Mouse (Mus musculus) liver, embryonic 11.5 days (tissue): ENCODE data around the gene Ccdc185. TPM values are rescaled to one million over a fixed set of nuclear protein-coding genes. Genes with fewer than 3 reads are reported as not detected.

Experiments
- ATAC-seq: fragments of 200-750 bp; cut with Nextera tagmentation; replicated peaks from 2 replicates; pipeline ENCODE4 v1.8.0; 2017; ENCODE audit warnings: moderate number of reproducible peaks, mild to moderate bottlenecking, moderate TSS enrichment, moderate library complexity; ENCODE audit not compliant: low FRiP score
- DNase-seq: peaks from one replicate; pipeline ENCODE4 v3.0.0-alpha.2; 2017; ENCODE audit warnings: low spot score
- H3K27ac ChIP-seq: fragments of 300-500 bp; sonication (generic); 2 replicates; pipeline ENCODE4 v1.5.1; 2014; ENCODE audit warnings: mild to moderate bottlenecking, low read depth, low read length, control low read depth
- H3K27me3 ChIP-seq: fragments of 300-500 bp; sonication (generic); replicated peaks from 2 replicates; pipeline ENCODE4 v1.6.1; 2014; ENCODE audit warnings: low read length, mixed read lengths; ENCODE audit not compliant: control insufficient read depth, insufficient read depth
- H3K36me3 ChIP-seq: fragments of 300-500 bp; sonication (generic); 2 replicates; pipeline ENCODE4 v1.6.1; 2014; ENCODE audit warnings: mild to moderate bottlenecking, low read length, moderate library complexity, mixed read lengths; ENCODE audit not compliant: control insufficient read depth, insufficient read depth
- H3K4me1 ChIP-seq: fragments of 300-500 bp; sonication (generic); replicated peaks from 2 replicates; pipeline ENCODE4 v1.6.1; 2014; ENCODE audit warnings: low read length, mixed read lengths; ENCODE audit not compliant: control insufficient read depth, insufficient read depth
- H3K4me2 ChIP-seq: fragments of 300-500 bp; sonication (generic); 2 replicates; pipeline ENCODE4 v1.6.1; 2014; ENCODE audit warnings: mild to moderate bottlenecking, control low read depth, moderate library complexity
- H3K4me3 ChIP-seq: fragments of 300-500 bp; sonication (generic); 2 replicates; pipeline ENCODE4 v1.5.1; 2014; ENCODE audit warnings: low read depth, low read length, control low read depth
- H3K9ac ChIP-seq: fragments of 300-500 bp; sonication (generic); 2 replicates; pipeline ENCODE4 v1.6.1; 2014; ENCODE audit warnings: low read depth, low read length, control low read depth
- H3K9me3 ChIP-seq: fragments of 300-500 bp; sonication (generic); 2 replicates; pipeline ENCODE4 v1.6.1; 2016; ENCODE audit warnings: low read length, inconsistent platforms, mixed read lengths; ENCODE audit not compliant: control insufficient read depth
- WGBS: fragments of 180-500 bp; shearing (Covaris S2); extraction: QIAGEN DNeasy Blood & Tissue Kit; methylation state at CpG from one replicate; pipeline ENCODE4 v1.1.7; 2014; 5-methylcytosine and 5-hydroxymethylcytosine counted together
- polyA plus RNA-seq: library from polyadenylated mRNA; unstranded; fragments of >200 nt; fragmentation: Nextera tagmentation; extraction: Ambion mirVana; gene quantifications from 2 replicates; pipeline ENCODE4 v1.2.1, GENCODE M21; 2014

Gene Ccdc185
- polyA plus RNA-seq, 1 experiment from 2014 or later, result not detected

DNA sequence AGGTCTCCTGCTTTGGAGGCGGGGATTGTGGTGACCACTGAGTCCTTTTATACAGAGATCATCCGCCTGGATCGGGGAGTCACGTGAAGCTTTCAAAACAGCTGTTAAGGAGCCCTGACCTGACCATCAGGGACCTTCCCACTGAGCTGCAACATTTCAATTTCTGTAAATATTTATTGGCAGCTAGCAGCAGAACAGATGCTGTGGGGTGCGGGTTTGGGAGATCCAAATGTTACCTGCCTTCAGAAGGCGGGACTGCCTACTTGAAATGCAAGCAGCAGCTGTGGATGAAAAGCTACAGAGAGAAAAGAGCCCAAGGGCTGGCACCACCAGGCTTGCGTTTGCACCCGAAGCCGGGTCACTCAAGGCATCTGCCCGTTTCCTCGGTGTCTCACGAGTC, 21.4 kb downstream of the Ccdc185 start:
- 59% methylated on average over 12 of the region's 12 CpGs for WGBS
- Histone ChIP-seq H3K4me3 (no peak overlapping the region), H3K27me3 (no peaks in the 10 kb centered on the region), H3K27ac (no peak overlapping the region), H3K9ac (no peak overlapping the region), H3K4me1 (no peaks in the 10 kb centered on the region), H3K9me3 (no peaks in the 10 kb centered on the region), H3K36me3 (no peaks in the 10 kb centered on the region), H3K4me2 (no peak overlapping the region)
- ATAC-seq, result no peak
- DNase-seq, result no peak

- Histone ChIP-seq H3K27ac (no peak overlapping the region), H3K36me3 (no peaks in the 10 kb centered on the region), H3K9ac (no peak overlapping the region), H3K9me3 (no peaks in the 10 kb centered on the region), H3K4me3 (no peak overlapping the region), H3K4me2 (no peak overlapping the region), H3K27me3 (no peaks in the 10 kb centered on the region), H3K4me1 (no peaks in the 10 kb centered on the region)
- DNase-seq, result no peak
- WGBS, result 77% methylated on average over 6 of the region's 6 CpGs
- ATAC-seq, result no peak
Measured at GRCm38 (mm10) chr1:182714236-182714935, 34.6 kb downstream of the Ccdc185 start.

GRCm38 (mm10) chr1:182711360-182711933, 37.5 kb downstream of the Ccdc185 start:
- Histone ChIP-seq H3K9me3 (peaks cover 7% of the 10 kb centered on the region; the same call in 1 of the 2 replicates), H3K4me1 (no peaks in the 10 kb centered on the region), H3K4me3 (no peak overlapping the region), H3K27ac (no peak overlapping the region), H3K36me3 (no peaks in the 10 kb centered on the region), H3K9ac (no peak overlapping the region), H3K4me2 (no peak overlapping the region), H3K27me3 (no peaks in the 10 kb centered on the region)
- WGBS, result 34% methylated on average over 7 of the region's 7 CpGs
- DNase-seq, result no peak
- no peak for ATAC-seq

GRCm38 (mm10) chr1:182707459-182707858, 41.5 kb downstream of the Ccdc185 start:
- ATAC-seq (no peak), DNase-seq (no peak)
- no peak overlapping the region for H3K4me2 ChIP-seq
- 83% methylated on average over 4 of the region's 4 CpGs for WGBS
- no peak overlapping the region for H3K9ac ChIP-seq
- H3K4me1 ChIP-seq, result no peaks in the 10 kb centered on the region
- H3K9me3 ChIP-seq, result peaks cover 7% of the 10 kb centered on the region; the same call in 1 of the 2 replicates
- H3K27ac ChIP-seq, result no peak overlapping the region
- no peaks in the 10 kb centered on the region for H3K36me3 ChIP-seq
- no peak overlapping the region for H3K4me3 ChIP-seq
- H3K27me3 ChIP-seq, result no peaks in the 10 kb centered on the region

DNA sequence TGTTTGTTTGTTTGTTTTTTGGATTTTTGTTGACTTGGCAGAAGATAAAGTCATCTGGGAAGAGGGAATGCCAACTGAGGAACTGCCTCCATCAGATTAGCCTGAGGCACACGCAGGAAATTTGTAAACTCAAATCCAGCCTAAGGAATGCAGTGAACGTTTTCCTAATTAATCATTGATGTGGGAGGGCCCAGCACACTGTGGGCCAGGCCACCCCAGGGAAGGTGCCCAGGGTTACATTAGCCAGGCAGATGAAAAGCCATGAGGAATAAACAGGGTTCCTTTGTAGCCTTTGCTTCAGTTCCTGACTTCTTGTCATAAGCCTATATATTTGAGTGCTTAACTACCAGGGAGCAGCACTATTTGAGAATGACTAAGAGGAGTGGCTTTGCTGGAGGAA, 44.1 kb downstream of the Ccdc185 start:
- H3K9ac ChIP-seq, result no peak overlapping the region
- no peak overlapping the region for H3K27ac ChIP-seq
- no peak overlapping the region for H3K4me2 ChIP-seq
- no peak for ATAC-seq
- H3K4me3 ChIP-seq, result no peak overlapping the region
- H3K9me3 ChIP-seq, result peaks cover 7% of the 10 kb centered on the region; the same call in 1 of the 2 replicates
- no peak for DNase-seq
- peaks cover 4% of the 10 kb centered on the region; the same call in 1 of the 2 replicates for H3K4me1 ChIP-seq
- WGBS, result 38% methylated on average over 2 of the region's 2 CpGs
- H3K36me3 ChIP-seq, result no peaks in the 10 kb centered on the region
- H3K27me3 ChIP-seq, result no peaks in the 10 kb centered on the region

DNA sequence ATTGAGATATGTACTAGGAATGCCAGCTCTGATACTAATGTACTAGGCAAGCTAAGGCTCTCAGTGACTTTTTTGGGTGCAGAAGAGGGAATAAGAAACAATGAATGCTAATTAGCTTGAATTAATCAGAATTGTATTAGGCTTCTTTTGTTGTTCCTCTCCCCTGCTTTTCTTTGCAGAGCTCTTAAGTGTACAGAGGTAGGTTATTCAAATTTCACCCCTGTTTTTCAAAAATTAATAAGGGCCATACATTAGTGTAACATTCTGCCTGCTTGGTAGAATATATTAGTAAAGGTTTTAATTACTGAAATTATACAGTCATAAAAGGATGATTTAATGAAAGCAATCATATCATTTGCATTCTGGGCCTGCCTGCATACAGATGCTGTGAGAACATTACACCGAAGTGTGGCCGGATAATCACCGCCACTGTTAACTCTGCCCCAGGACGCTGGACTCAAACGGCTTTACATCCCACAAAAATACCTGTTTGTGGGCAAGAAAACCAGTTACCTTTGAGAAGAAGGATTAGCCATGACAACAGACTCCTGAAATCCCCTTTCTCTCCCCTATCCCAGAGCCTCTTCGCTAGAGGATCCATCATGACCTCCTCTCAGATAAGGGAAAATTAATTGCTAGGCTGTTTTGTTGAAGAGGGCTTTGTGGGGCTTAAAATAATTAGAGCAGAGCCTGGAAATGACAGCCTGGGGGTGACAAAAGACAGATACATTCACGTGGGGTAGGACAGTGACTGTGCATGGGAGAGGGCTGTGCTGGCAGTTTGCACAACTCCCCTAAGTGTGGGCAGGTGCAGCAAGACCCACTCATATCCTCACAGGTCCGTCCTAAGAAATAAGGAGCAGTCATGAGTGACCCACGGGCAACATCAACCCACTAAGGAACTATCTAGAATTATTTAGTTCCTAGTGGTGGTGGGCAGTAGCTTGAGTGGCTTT, 49.3 kb downstream of the Ccdc185 start:
- WGBS, result 61% methylated on average over 9 of the region's 9 CpGs
- no peaks in the 10 kb centered on the region for H3K9me3 ChIP-seq
- H3K36me3 ChIP-seq, result no peaks in the 10 kb centered on the region
- H3K9ac ChIP-seq, result no peak overlapping the region
- H3K27ac ChIP-seq, result no peak overlapping the region
- DNase-seq (no peak), ATAC-seq (no peak)
- peaks cover 4% of the 10 kb centered on the region; the same call in 1 of the 2 replicates for H3K4me1 ChIP-seq
- no peak overlapping the region for H3K4me2 ChIP-seq
- H3K27me3 ChIP-seq, result no peaks in the 10 kb centered on the region
- H3K4me3 ChIP-seq, result no peak overlapping the region

Other genes starting within 250 kb of the Ccdc185 start
- gene Capn2, start 231.6 kb downstream of the Ccdc185 start, polyA plus RNA-seq, result 49.5 and 51.4 TPM in 2 replicates
- gene Capn8, start 184.2 kb downstream of the Ccdc185 start, polyA plus RNA-seq, result not detected in 2 replicates
- gene Susd4, start 14.7 kb upstream of the Ccdc185 start, polyA plus RNA-seq, result 4.6 TPM in 2 replicates
- 0.48 and 0.49 TPM in 2 replicates for gene Tlr5, start 205.6 kb upstream of the Ccdc185 start, polyA plus RNA-seq